Mouse (Mus musculus) heart, postnatal 0 days (tissue): ENCODE data around the gene Itpr2.

Experiments used
- CTCF ChIP-seq: IDR thresholded peaks from 2 replicates; pipeline ENCODE4 v1.5.1; 2016; ENCODE audit warnings: antibody characterized with exemption, control low read depth, low read depth
- EP300 ChIP-seq: IDR thresholded peaks from 2 replicates; pipeline ENCODE4 v1.6.1; 2016; ENCODE audit warnings: antibody characterized with exemption, low read depth

GRCm38 (mm10) chr6:146513899-146514298, 11.9 kb upstream of the Itpr2 start:
- TF ChIP-seq EP300: no peak
- TF ChIP-seq CTCF: no peak
